Mouse (Mus musculus) liver, embryonic 13.5 days (tissue): Measurements from ENCODE around the gene Plxna4. TPM values are rescaled to one million over a fixed set of nuclear protein-coding genes. Genes with fewer than 3 reads are reported as not detected.

Source experiments
- ATAC-seq: fragments of 200-750 bp; cut with Nextera tagmentation; 2 replicates; pipeline ENCODE4 v1.8.0; 2017; ENCODE audit warnings: low read depth, mild to moderate bottlenecking, moderate number of reproducible peaks, moderate library complexity
- DNase-seq: peaks from one replicate; pipeline ENCODE4 v3.0.0; 2022
- H3K27ac ChIP-seq: fragments of 300-500 bp; sonication (generic); 2 replicates; pipeline ENCODE4 v1.5.1; 2015; ENCODE audit warnings: moderate library complexity, mild to moderate bottlenecking, inconsistent platforms
- H3K27me3 ChIP-seq: fragments of 300-500 bp; sonication (generic); 2 replicates; pipeline ENCODE4 v1.6.1; 2015; ENCODE audit warnings: mild to moderate bottlenecking, inconsistent platforms
- H3K36me3 ChIP-seq: fragments of 300-500 bp; sonication (generic); 2 replicates; pipeline ENCODE4 v1.6.1; 2015; ENCODE audit warnings: mild to moderate bottlenecking, inconsistent platforms
- H3K4me1 ChIP-seq: fragments of 300-500 bp; sonication (generic); replicated peaks from 2 replicates; pipeline ENCODE4 v1.6.1; 2015; ENCODE audit warnings: inconsistent platforms
- H3K4me2 ChIP-seq: fragments of 300-500 bp; sonication (generic); 2 replicates; pipeline ENCODE4 v1.6.1; 2015; ENCODE audit warnings: inconsistent platforms, mild to moderate bottlenecking, moderate library complexity
- H3K4me3 ChIP-seq: fragments of 300-500 bp; sonication (generic); replicated peaks from 2 replicates; pipeline ENCODE4 v1.5.1; 2015; ENCODE audit warnings: mild to moderate bottlenecking, inconsistent platforms
- H3K9ac ChIP-seq: fragments of 300-500 bp; sonication (generic); 2 replicates; pipeline ENCODE4 v1.6.1; 2015; ENCODE audit warnings: mild to moderate bottlenecking, inconsistent platforms
- H3K9me3 ChIP-seq: fragments of 300-500 bp; sonication (generic); replicated peaks from 2 replicates; pipeline ENCODE4 v1.6.1; 2016; ENCODE audit warnings: inconsistent platforms
- WGBS: fragments of 180-500 bp; shearing (Covaris S2); methylation state at CpG from one replicate; pipeline ENCODE4 v1.1.7; 2015; ENCODE audit not compliant: insufficient replicate concordance; 5-methylcytosine and 5-hydroxymethylcytosine counted together
- polyA plus RNA-seq: library from polyadenylated mRNA; unstranded; fragments of >200 nt; fragmentation: Nextera tagmentation; extraction: Ambion mirVana; gene quantifications from 2 replicates; pipeline ENCODE4 v1.2.1, GENCODE M21; 2015

Plxna4 gene
- polyA plus RNA-seq, 1 experiment from 2014 or later = 0.24 TPM

GRCm38 (mm10) chr6:32381516-32381915 is 206.5 kb downstream of the Plxna4 start:
- no peaks in the 10 kb centered on the region for H3K36me3 ChIP-seq
- H3K4me2 ChIP-seq = no peak overlapping the region
- H3K4me1 ChIP-seq = no peaks in the 10 kb centered on the region
- H3K27me3 ChIP-seq = no peaks in the 10 kb centered on the region
- H3K27ac ChIP-seq = no peak overlapping the region
- DNase-seq = no peak
- ATAC-seq = no peak
- no peaks in the 10 kb centered on the region for H3K9me3 ChIP-seq
- H3K9ac ChIP-seq = no peak overlapping the region
- 71% methylated on average over 10 of the region's 10 CpGs for WGBS
- no peak overlapping the region for H3K4me3 ChIP-seq

- DNase-seq (no peak), ATAC-seq (no peak)
- no peaks in the 10 kb centered on the region for H3K4me1 ChIP-seq
- H3K9me3 ChIP-seq = no peaks in the 10 kb centered on the region
- no peak overlapping the region for H3K27ac ChIP-seq
- no peak overlapping the region for H3K4me2 ChIP-seq
- H3K36me3 ChIP-seq = no peaks in the 10 kb centered on the region
- no peaks in the 10 kb centered on the region for H3K27me3 ChIP-seq
- H3K9ac ChIP-seq = no peak overlapping the region
- H3K4me3 ChIP-seq = no peak overlapping the region
- WGBS = 77% methylated on average over 8 of the region's 8 CpGs
Observed at GRCm38 (mm10) chr6:32377181-32377580, 210.8 kb downstream of the Plxna4 start.

GRCm38 (mm10) chr6:32373931-32374361 is 214.0 kb downstream of the Plxna4 start:
- DNase-seq (no peak), ATAC-seq (no peak)
- Histone ChIP-seq H3K4me1 (no peaks in the 10 kb centered on the region), H3K4me3 (no peak overlapping the region), H3K27ac (no peak overlapping the region), H3K9me3 (no peaks in the 10 kb centered on the region), H3K27me3 (no peaks in the 10 kb centered on the region), H3K9ac (no peak overlapping the region), H3K4me2 (no peak overlapping the region), H3K36me3 (no peaks in the 10 kb centered on the region)
- WGBS = 73% methylated on average over 8 of the region's 8 CpGs

GRCm38 (mm10) chr6:32369092-32369491 is 218.9 kb downstream of the Plxna4 start:
- Histone ChIP-seq H3K4me3 (no peak overlapping the region), H3K4me2 (no peak overlapping the region), H3K4me1 (no peaks in the 10 kb centered on the region), H3K27me3 (no peaks in the 10 kb centered on the region), H3K27ac (no peak overlapping the region), H3K36me3 (no peaks in the 10 kb centered on the region), H3K9me3 (no peaks in the 10 kb centered on the region), H3K9ac (no peak overlapping the region)
- 62% methylated on average over 3 of the region's 3 CpGs for WGBS
- no peak for DNase-seq
- ATAC-seq = no peak

- H3K27me3 ChIP-seq = no peaks in the 10 kb centered on the region
- WGBS = 52% methylated on average over 4 of the region's 4 CpGs
- ATAC-seq = no peak
Observed at GRCm38 (mm10) chr6:32368408-32368807, 219.6 kb downstream of the Plxna4 start.

GRCm38 (mm10) chr6:32364933-32365332 is 223.1 kb downstream of the Plxna4 start:
- Histone ChIP-seq H3K36me3 (no peaks in the 10 kb centered on the region), H3K27ac (no peak overlapping the region), H3K9me3 (no peaks in the 10 kb centered on the region), H3K27me3 (no peaks in the 10 kb centered on the region), H3K4me1 (no peaks in the 10 kb centered on the region), H3K4me3 (no peak overlapping the region), H3K4me2 (no peak overlapping the region), H3K9ac (no peak overlapping the region)
- WGBS = 71% methylated on average over 5 of the region's 5 CpGs
- DNase-seq (no peak), ATAC-seq (no peak)

More at GRCm38 (mm10) chr6:32368408-32368807, 219.6 kb downstream of the Plxna4 start:
- H3K4me2 ChIP-seq = no peak overlapping the region
- H3K4me3 ChIP-seq = no peak overlapping the region
- no peaks in the 10 kb centered on the region for H3K36me3 ChIP-seq
- H3K4me1 ChIP-seq = no peaks in the 10 kb centered on the region
- H3K27ac ChIP-seq = no peak overlapping the region
- no peaks in the 10 kb centered on the region for H3K9me3 ChIP-seq
- H3K9ac ChIP-seq = no peak overlapping the region
- no peak for DNase-seq

GRCm38 (mm10) chr6:32363489-32364068 is 224.4 kb downstream of the Plxna4 start:
- H3K9me3 ChIP-seq = no peaks in the 10 kb centered on the region
- 61% methylated on average over 7 of the region's 7 CpGs for WGBS
- no peak overlapping the region for H3K4me3 ChIP-seq
- DNase-seq (no peak), ATAC-seq (no peak)
- no peaks in the 10 kb centered on the region for H3K36me3 ChIP-seq
- H3K4me2 ChIP-seq = no peak overlapping the region
- H3K9ac ChIP-seq = no peak overlapping the region
- no peaks in the 10 kb centered on the region for H3K4me1 ChIP-seq
- no peak overlapping the region for H3K27ac ChIP-seq
- no peaks in the 10 kb centered on the region for H3K27me3 ChIP-seq

- no peak overlapping the region for H3K9ac ChIP-seq
- 71% methylated on average over 4 of the region's 4 CpGs for WGBS
- ATAC-seq (no peak), DNase-seq (no peak)
- H3K4me2 ChIP-seq = no peak overlapping the region
- no peaks in the 10 kb centered on the region for H3K36me3 ChIP-seq
- no peaks in the 10 kb centered on the region for H3K4me1 ChIP-seq
- no peaks in the 10 kb centered on the region for H3K9me3 ChIP-seq
- H3K27ac ChIP-seq = no peak overlapping the region
- no peak overlapping the region for H3K4me3 ChIP-seq
- no peaks in the 10 kb centered on the region for H3K27me3 ChIP-seq
Observed at GRCm38 (mm10) chr6:32362421-32362820, 225.6 kb downstream of the Plxna4 start.

- Histone ChIP-seq H3K27ac (no peak overlapping the region), H3K4me3 (no peak overlapping the region), H3K9me3 (no peaks in the 10 kb centered on the region), H3K4me1 (no peaks in the 10 kb centered on the region), H3K36me3 (no peaks in the 10 kb centered on the region), H3K9ac (no peak overlapping the region), H3K4me2 (no peak overlapping the region), H3K27me3 (no peaks in the 10 kb centered on the region)
- ATAC-seq = no peak
- WGBS = 49% methylated on average over 3 of the region's 3 CpGs
- DNase-seq = no peak
Observed at GRCm38 (mm10) chr6:32359675-32360074, 228.3 kb downstream of the Plxna4 start.

GRCm38 (mm10) chr6:32357497-32357896 is 230.5 kb downstream of the Plxna4 start:
- no peaks in the 10 kb centered on the region for H3K4me1 ChIP-seq
- no peaks in the 10 kb centered on the region for H3K9me3 ChIP-seq
- 48% methylated on average over 5 of the region's 5 CpGs for WGBS
- H3K4me2 ChIP-seq = no peak overlapping the region
- no peaks in the 10 kb centered on the region for H3K36me3 ChIP-seq
- DNase-seq (no peak), ATAC-seq (no peak)
- H3K9ac ChIP-seq = no peak overlapping the region
- H3K27me3 ChIP-seq = no peaks in the 10 kb centered on the region
- no peak overlapping the region for H3K4me3 ChIP-seq
- no peak overlapping the region for H3K27ac ChIP-seq

- no peaks in the 10 kb centered on the region for H3K36me3 ChIP-seq
- H3K4me3 ChIP-seq = no peak overlapping the region
- no peaks in the 10 kb centered on the region for H3K4me1 ChIP-seq
- 56% methylated on average over 4 of the region's 4 CpGs for WGBS
- H3K9me3 ChIP-seq = no peaks in the 10 kb centered on the region
- H3K27me3 ChIP-seq = no peaks in the 10 kb centered on the region
- H3K9ac ChIP-seq = no peak overlapping the region
- no peak for ATAC-seq
- no peak overlapping the region for H3K27ac ChIP-seq
- no peak overlapping the region for H3K4me2 ChIP-seq
- DNase-seq = no peak
Observed at GRCm38 (mm10) chr6:32355559-32355958, 232.4 kb downstream of the Plxna4 start.

GRCm38 (mm10) chr6:32348996-32349395 is 239.0 kb downstream of the Plxna4 start:
- Histone ChIP-seq H3K9ac (no peak overlapping the region), H3K9me3 (no peaks in the 10 kb centered on the region), H3K27ac (no peak overlapping the region), H3K4me1 (no peaks in the 10 kb centered on the region), H3K4me2 (no peak overlapping the region), H3K36me3 (no peaks in the 10 kb centered on the region), H3K27me3 (no peaks in the 10 kb centered on the region), H3K4me3 (no peak overlapping the region)
- WGBS = 53% methylated on average over 2 of the region's 2 CpGs
- DNase-seq (no peak), ATAC-seq (no peak)
